Mouse (Mus musculus) left cerebral cortex, adult 2 months (tissue): Measurements from ENCODE around the gene Mrpl24. TPM values are rescaled to one million over a fixed set of nuclear protein-coding genes. Genes with fewer than 3 reads are reported as not detected.
"Not testable (repeated sequence)": the region's sequence is repeated elsewhere in the genome, so short reads cannot be mapped to it uniquely, and the experiment has no call there.

Experiments used
- DNase-seq, 2 experiments: peaks; one replicate each; pipeline ENCODE4 v3.0.0; 2021 to 2022; ENCODE audit warnings: low spot score in 2 of 2, mixed read lengths in 1 of 2; ENCODE audit errors: extremely low spot score in 1 of 2
- H3K27ac ChIP-seq: fragments of 200-600 bp; 2 replicates; pipeline ENCODE4 v1.8.1; 2022
- H3K4me3 ChIP-seq: fragments of 200-600 bp; 2 replicates; pipeline ENCODE4 v1.8.1; 2022
- CTCF ChIP-seq: fragments of 200-600 bp; IDR thresholded peaks from 2 replicates; pipeline ENCODE4 v1.8.1; 2022; ENCODE audit warnings: antibody characterized with exemption, mild to moderate bottlenecking, moderate library complexity
- intact Hi-C: fragments of 180-260 bp; cut with DNase I; formaldehyde crosslinking; loops from one replicate; pipeline ENCODE4 v1.15.1; 2025
- long read RNA-seq, 2 experiments: library from polyadenylated mRNA; stranded (forward); transcript quantifications; one replicate each; pipeline ENCODE4 v2.0.0; 2021; ENCODE audit warnings: borderline mapping rate in 2 of 2
- total RNA-seq, 2 experiments: library from RNA; stranded (reverse); gene quantifications; 2 replicates each; pipeline ENCODE4 v1.2.3; 2021

The Mrpl24 gene
- 10 to 100 TPM; 52.6 to 55.1 TPM for total RNA-seq
- long read RNA-seq, experiment 1, transcript Mrpl24-202 (6 exons, 1,339 nt) = major isoform, 13 of 50 reads
- long read RNA-seq, experiment 1, partial matches to known transcripts = 4 of 50 reads
- long read RNA-seq, experiment 1, other reads (novel, unspliced or antisense) = 26 of 50 reads
- long read RNA-seq, experiment 2, transcript Mrpl24-202 (6 exons, 1,339 nt) = major isoform, 6 of 33 reads
- long read RNA-seq, experiment 2, partial matches to known transcripts = 3 of 33 reads
- long read RNA-seq, experiment 2, other reads (novel, unspliced or antisense) = 20 of 33 reads

DNA sequence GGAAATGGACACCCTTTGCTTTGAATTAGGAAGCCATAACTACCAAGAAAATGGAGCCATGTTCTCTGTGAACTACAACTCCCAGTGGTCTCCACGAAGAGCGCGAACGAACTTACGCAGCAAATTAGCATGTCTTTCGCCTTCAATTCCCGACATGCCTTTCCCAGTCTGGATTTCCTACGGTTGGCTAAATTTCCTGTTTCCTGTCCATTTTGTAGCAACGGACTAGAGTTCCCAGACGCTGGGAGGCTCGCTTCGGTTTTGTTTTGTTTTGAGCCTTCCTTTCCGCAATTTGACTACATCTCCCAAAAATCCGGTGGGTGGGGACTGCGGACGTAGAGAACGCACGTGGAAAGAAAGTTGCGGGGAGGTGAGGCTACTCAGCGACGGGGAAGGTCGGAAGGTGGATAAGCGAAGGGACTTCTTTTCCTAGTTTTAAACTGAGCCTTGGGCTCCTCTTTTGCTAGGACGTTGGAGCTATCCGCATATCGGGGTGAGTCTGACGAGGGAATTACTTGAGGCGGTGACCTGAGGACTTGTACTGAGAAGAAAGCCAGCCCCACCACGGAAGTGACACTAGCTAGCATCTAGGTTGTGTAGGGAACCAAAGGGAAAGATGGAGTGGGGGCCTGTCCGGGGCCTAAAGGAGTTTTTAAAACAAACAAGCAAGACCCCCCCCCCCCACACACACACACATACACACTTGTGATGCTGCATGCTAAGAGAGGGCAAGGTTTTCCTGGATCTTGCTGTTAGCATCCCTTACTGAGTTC lies at the start of gene Mrpl24:
Gene Mrpl24 (plus strand): TSS at position 171 of the 773 bp plus-strand sequence.
- intact Hi-C loops = loop anchor here (1.0 kb wide), 3 partner anchors 11 to 34 kb away; partner anchors contain the start of genes Hdgf, Isg20l2, Prcc and Rrnad1
- peak within 1 kb of the TSS; percentile 69 for H3K27ac ChIP-seq
- TF ChIP-seq CTCF = no peak
- H3K4me3 ChIP-seq = peak within 1 kb of the TSS; percentile 71
- peak; percentile 72 to 81 for DNase-seq

DNA sequence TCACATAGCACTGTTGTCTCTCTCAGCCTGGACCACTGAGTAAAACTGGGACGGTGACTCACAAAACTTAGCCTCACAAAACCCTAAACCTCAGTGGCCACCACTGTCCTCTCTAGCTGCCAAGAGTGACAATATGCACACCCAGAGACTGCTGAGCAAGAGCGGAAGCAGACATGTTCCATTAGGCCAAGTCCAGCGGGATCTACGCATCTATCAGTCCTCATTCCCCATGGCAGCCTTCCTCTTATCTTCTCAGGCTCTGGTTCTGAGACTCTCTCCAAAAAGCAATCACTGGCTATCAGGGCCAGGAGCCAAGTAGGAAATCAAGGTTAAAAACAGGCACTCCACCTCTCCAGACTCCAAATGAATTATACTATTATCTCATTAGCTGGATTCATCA lies 41.6 kb upstream of the Mrpl24 start:
- no peak for DNase-seq
- Histone ChIP-seq H3K4me3 (no peak overlapping the region), H3K27ac (no peak overlapping the region)
- TF ChIP-seq CTCF = no peak
- intact Hi-C loops = no loop called here

DNA sequence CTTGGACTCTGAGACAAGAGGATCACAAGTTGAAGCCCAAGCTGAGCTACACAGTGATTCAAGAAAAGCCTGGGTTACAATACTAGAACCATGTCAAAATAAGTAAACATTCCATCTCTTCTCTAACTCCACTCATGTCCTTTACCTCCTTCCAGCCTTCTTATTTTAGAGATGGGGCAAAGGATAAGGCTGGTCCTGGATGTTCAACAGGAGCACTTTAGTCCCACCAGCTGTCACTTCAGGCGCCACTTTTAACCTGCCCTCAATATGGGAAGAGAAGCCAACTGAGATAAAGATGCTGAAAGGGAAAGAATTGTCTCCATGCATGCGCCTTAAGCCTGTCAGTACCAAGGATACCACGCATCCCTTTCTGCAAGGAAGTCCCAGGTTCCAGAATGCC lies 35.0 kb upstream of the Mrpl24 start:
- TF ChIP-seq CTCF = no peak
- Histone ChIP-seq H3K27ac (peak overlapping the region; percentile 90), H3K4me3 (peak overlapping the region; percentile 71)
- DNase-seq = no peak
- intact Hi-C loops = no loop called here

DNA sequence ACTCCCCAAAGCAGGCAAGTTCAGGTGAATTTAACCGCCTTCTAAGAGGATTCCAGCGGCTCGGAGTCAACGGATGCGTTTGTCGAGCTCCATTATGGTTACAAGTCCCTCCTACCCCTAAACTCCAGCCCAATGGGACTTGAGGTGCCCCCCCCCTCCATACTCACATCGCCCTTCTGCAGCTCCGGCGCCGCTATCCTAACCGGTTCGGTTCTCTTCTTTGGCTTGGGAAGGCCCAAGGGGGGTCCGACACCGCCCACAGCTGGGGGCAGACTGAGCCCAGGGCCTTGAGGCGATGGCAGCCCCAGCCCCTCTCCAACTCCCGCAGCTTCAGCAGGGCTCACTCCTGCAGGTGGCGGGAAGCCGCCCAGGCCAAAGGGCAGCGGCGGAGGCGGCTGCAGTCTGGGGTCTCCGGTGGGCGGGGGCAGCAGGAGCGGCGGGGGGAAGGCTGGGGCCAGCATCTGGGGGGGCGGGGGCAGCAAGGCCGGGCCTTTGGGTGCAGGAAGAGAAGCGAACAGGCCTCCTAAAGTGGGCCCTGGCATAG lies 34.5 kb upstream of the Mrpl24 start:
- no peak for TF ChIP-seq CTCF
- Histone ChIP-seq H3K4me3 (peak overlapping the region; percentile 71), H3K27ac (peak overlapping the region; percentile 90)
- DNase-seq = peak; percentile 32 to 41
- intact Hi-C loops = loop anchor here (1.0 kb wide), 3 partner anchors 22 to 46 kb away; partner anchors contain the start of genes Hdgf, Isg20l2, Mrpl24 and Rrnad1

DNA sequence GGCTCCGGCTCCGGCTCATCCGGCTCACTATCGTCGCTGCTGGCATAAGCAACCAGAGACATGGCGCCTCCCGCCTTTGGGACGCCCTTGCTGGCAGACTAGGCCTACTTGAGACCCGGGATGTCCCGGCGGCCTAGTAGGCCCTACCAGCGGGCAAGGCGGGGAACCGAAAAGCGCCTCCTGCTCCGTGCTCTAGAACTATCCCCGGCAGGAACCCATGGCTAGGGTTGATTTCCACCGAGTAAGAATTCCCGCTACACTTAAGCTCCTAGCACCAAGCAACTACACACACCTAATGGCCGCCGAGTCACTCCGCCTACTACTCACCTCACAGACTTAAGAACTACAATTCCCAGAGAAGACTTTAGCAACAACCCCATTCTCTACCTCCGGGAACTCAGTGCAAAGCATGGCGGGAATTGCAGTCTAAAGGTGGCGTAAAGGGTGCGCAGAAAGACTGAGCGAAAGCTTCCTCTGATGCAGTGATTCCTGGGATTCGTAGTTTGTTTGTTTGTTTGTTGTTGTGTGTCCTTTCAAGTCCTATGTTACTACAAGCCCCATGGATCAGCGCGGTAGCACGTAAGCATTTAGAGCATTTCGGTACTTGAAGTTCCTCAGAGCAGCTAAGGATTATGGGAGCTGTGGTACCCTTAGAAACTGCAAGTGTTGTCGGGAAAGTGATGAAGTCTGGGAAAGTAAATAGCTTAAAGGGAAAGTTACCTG lies 33.9 kb upstream of the Mrpl24 start, which contains the start of gene Prcc:
Gene Prcc (minus strand): TSS at position 328 of the 723 bp plus-strand sequence.
- no peak for TF ChIP-seq CTCF
- intact Hi-C loops = loop anchor here (1.0 kb wide), 3 partner anchors 21 to 45 kb away; partner anchors contain the start of genes Hdgf, Isg20l2, Mrpl24 and Rrnad1
- Histone ChIP-seq H3K4me3 (peak within 1 kb of the TSS; percentile 71), H3K27ac (peak within 1 kb of the TSS; percentile 90)
- peak; percentile 82 to 90 for DNase-seq

DNA sequence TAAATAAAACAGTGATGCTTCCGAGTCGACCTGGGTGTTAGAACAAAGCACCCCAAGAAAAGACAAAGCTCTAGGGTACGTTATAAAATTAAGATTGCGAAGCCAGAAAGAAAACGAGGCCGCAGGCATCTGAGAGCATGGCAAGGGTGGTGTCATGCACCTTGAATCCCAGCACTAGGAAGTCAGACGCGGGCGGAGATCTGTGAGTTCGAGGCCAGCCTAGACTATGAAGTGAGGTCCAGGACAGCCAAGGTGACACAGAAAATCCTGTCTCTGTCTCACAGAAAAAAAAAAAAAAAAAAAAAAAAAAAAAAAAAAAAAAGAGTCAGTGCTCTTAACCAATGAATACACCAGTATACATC lies 33.3 kb upstream of the Mrpl24 start:
- H3K4me3 ChIP-seq = peak overlapping the region; percentile 54
- peak overlapping the region; percentile 72 for H3K27ac ChIP-seq
- intact Hi-C loops = no loop called here
- TF ChIP-seq CTCF = no peak
- no peak for DNase-seq

DNA sequence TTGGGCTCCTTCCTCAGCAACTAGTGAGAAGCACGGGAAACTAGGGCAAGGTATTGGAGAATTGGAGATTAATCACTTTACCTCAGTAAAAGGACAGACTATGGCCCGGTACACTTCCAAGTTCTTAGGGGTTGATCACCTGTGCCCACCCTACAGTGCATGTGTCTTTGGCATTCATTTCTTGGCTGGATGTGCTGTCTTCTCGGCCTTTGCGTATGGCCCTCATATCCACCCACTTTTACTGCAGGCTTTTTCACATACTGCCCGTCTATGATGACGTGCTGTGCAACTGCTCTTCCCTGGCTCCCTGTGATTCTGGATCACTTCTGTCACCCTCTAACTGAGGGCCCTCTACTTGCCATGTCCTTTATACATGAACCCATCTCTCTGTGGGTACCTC lies 32.9 kb upstream of the Mrpl24 start:
- H3K4me3 ChIP-seq = no peak overlapping the region; the same call in 1 of the 2 replicates
- H3K27ac ChIP-seq = no peak overlapping the region
- intact Hi-C loops = no loop called here

DNA sequence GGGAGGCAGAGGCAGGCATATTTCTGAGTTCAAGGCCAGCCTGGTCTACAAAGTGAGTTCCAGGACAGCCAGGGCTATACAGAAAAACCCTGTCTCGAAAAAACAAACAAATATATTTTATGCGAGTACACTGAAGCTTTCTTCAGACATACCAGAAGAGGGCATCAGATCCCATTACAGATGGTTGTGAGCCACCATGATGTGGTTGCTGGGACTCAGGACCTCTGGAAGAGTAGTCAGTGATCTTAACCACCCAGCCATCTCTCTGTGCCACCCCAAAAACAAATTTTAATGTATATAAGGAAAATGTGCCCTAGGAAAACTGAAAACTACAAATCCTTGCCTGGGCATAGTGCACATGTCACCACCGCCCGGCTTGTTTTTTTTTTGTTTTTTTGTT lies 31.9 kb upstream of the Mrpl24 start:
- H3K27ac ChIP-seq, H3K4me3 ChIP-seq, DNase-seq, intact Hi-C loops: not testable (repeated sequence)

More for the DNA sequence above, 32.9 kb upstream of the Mrpl24 start:
- no peak for DNase-seq
- TF ChIP-seq CTCF = no peak

DNA sequence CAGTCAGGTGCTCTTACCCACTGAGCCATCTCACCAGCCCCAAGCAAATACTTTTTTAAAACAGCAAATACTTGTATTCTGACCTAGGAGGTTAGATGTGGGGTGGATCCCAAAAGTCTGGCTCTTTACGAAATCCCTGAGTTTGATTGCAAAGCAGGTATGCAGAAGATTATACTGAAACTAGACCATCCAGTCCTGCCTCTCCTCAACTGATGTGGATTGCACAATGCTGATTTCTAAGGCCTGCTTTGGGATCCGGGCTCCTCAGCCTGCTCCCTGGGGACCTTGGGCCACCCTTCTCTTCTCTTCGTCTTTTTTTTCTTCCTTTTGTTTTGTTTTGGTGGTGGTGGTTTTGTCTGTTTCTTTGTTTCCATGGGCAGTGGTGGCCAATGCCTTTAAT lies 27.8 kb upstream of the Mrpl24 start:
- Histone ChIP-seq H3K4me3 (no peak overlapping the region), H3K27ac (no peak overlapping the region)
- no peak for TF ChIP-seq CTCF
- intact Hi-C loops = no loop called here
- no peak for DNase-seq

DNA sequence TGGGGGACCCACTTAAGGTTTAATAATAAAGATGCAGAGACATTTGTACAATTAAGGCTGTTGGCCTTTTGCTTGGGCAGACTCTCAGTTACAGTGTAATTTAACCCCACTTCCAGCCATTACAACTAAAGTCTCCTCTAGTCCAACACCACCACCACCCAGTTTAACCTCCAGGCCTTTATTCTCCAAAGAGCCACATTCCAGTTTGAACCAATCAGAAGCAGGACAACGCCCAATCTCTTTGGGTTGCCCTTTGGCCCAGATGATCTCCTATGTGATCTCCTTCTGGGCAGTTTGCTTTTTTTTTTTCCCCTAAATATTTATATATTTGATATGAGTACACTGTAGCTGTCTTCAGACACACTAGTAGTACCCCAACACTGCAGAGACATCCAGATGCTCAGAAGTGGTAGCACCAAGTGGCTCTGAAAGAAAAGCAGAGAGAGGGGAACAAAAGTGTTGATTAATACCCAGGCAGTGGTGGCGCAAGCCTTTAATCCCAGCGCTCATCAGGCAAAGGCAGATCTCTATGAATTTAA lies 25.9 kb upstream of the Mrpl24 start:
- no peak for TF ChIP-seq CTCF
- Histone ChIP-seq H3K27ac (no peak overlapping the region), H3K4me3 (no peak overlapping the region)
- DNase-seq = no peak
- intact Hi-C loops = no loop called here

DNA sequence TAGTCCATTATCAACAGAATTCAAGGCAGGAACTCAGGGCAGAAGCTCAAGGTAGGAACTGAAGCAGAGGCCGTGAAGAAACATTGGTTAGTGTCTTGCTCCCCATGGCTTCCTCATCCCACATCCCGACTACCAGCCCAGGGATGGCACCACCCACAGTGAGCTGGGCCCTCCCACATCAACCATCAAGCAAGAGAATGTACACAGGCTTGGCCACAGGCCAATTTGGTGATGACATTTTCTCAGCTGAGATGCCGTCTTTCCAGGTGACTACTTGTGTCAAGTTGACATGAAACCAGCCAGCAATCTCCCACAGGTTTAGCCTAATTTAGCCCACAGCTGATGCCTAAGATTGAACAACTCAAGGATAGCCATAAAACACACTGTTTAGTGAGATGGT lies 20.0 kb upstream of the Mrpl24 start:
- Histone ChIP-seq H3K4me3 (no peak overlapping the region), H3K27ac (no peak overlapping the region)
- intact Hi-C loops = no loop called here
- no peak for DNase-seq
- TF ChIP-seq CTCF = no peak
